Mouse (Mus musculus): Measurements from ENCODE around the gene Snx17.

DNA sequence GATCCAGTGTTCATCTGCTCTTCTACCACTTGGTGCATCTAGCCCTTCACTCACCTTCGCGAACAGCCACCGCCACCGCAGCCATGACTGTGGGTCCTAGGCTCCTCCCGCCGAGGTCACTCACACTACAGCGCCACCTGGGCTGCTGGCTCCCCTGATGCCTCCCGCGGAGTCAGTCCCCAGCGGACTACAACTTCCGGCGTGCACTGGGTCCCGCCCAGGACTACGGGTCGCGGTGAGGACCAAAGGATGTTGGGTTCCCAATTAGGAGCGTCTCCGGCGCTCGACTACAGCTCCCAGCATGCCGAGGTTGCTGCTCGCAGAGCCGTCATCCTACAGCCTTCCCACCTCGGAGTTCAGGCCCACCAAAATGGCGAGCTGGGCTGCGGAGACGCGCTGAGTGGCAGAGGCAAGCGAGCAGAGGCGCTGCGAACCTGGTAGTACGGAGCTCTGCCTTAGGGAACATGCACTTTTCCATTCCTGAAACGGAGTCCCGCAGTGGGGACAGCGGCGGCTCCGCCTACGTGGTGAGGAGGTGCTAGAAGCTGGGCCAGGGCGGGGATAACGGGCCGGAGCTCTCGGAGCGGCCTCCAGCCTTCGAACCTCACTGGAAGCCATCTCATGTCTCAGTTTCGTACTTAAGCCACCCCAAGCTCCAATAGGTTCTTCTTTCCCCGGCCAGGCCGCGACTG is at the start of gene Snx17, which contains the start of gene Eif2b4:
- TF ChIP-seq CTCF (IDR thresholded peaks at IDR 0.05; ENCODE audit: extremely low read depth, insufficient read depth, insufficient read length, insufficient replicate concordance) = peak; percentile 59; the same call in 1 of the 2 replicates
- peak; percentile 80 for TF ChIP-seq POLR2A (IDR thresholded peaks at IDR 0.05; ENCODE audit: low read depth, low read length)
